In the genomic region with DNA sequence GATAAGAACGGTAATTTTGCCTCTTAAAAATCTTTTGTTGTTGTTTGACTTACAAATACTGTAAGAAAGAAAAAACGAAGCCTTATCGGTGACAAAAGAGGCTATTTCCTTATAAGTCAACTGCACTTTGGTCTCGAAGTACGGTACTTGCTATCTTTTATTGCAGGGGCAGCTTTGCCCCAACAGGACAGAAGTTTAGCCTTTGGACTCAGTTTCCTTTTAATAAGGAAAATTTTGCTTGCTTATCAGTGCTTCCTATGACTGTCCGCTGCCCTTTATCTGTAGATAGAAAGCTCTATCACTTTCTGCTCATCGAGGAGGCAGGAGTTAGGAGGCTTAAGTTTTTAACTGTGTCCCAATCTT, we compare ENCODE assay signal across 7 mouse cellular contexts. TPM values are rescaled to one million over a fixed set of nuclear protein-coding genes. Genes with fewer than 3 reads are reported as not detected.
DNase-seq lines count a peak whose midpoint lies in the region; ATAC-seq and TF ChIP-seq lines count a peak whose summit lies in the region.

No protein-coding gene starts in this region.

- peak overlapping the region; percentile 43 for H3K9ac ChIP-seq in lung, embryonic 14.5 days
- peak overlapping the region; percentile 33; the same call in 1 of the 2 replicates for H3K9ac ChIP-seq in forebrain, embryonic 11.5 days (ENCODE audit: low read length)
- no peak overlapping the region for H3K9ac ChIP-seq in limb, embryonic 12.5 days (replicated peaks)

- ATAC-seq in lung, embryonic 14.5 days (ENCODE audit: insufficient read depth), result no peak
- ATAC-seq in forebrain, embryonic 11.5 days (replicated peaks; ENCODE audit: low FRiP score), result no peak
- ATAC-seq in limb, embryonic 12.5 days (ENCODE audit: insufficient number of reproducible peaks, insufficient read depth, low FRiP score, low TSS enrichment, low read depth), result no peak

- H3K36me3 ChIP-seq in lung, embryonic 14.5 days (ENCODE audit: insufficient read depth), result no peaks in the 10 kb centered on the region
- no peaks in the 10 kb centered on the region; the same call in 1 of the 2 replicates for H3K36me3 ChIP-seq in forebrain, embryonic 11.5 days (ENCODE audit: control insufficient read depth, insufficient read depth, low read length)
- peaks cover 4% of the 10 kb centered on the region; the same call in 1 of the 2 replicates for H3K36me3 ChIP-seq in limb, embryonic 12.5 days
- 0 out of 2 replicates have a peak, but pooled peaks cover 4% of the 10 kb centered on the region for H3K36me3 ChIP-seq in small intestine, adult 2 months (ENCODE audit: control insufficient read depth, insufficient read depth, low read length)

- no peaks in the 10 kb centered on the region for H3K27me3 ChIP-seq in lung, embryonic 14.5 days (ENCODE audit: insufficient read depth, low read length)
- H3K27me3 ChIP-seq in forebrain, embryonic 11.5 days (ENCODE audit: control insufficient read depth, insufficient read depth, low read length), result no peaks in the 10 kb centered on the region
- H3K27me3 ChIP-seq in limb, embryonic 12.5 days, result no peaks in the 10 kb centered on the region
- H3K27me3 ChIP-seq in small intestine, adult 2 months (ENCODE audit: control insufficient read depth, insufficient read depth, low read length), result no peaks in the 10 kb centered on the region

- H3K27ac ChIP-seq in lung, embryonic 14.5 days (ENCODE audit: low read depth), result no peak overlapping the region
- H3K27ac ChIP-seq in forebrain, embryonic 11.5 days (ENCODE audit: low read depth, low read length), result no peak overlapping the region
- no peak overlapping the region for H3K27ac ChIP-seq in limb, embryonic 12.5 days
- peak overlapping the region; percentile 76 for H3K27ac ChIP-seq in small intestine, adult 2 months (ENCODE audit: insufficient read depth, low read depth, low read length)

- no peak for DNase-seq in lung, embryonic 14.5 days
- no peak for DNase-seq in lung, postnatal 36 days
- DNase-seq in forebrain, embryonic 11.5 days (ENCODE audit: low spot score), result no peak
- no peak for DNase-seq in ovary, adult 18-20 months (ENCODE audit: low spot score)
- no peak for DNase-seq in yolk sac, embryonic 10.5 days (ENCODE audit: low spot score)

- 0 out of 2 replicates have a peak, but pooled peaks cover 4% of the 10 kb centered on the region for H3K4me1 ChIP-seq in lung, embryonic 14.5 days (ENCODE audit: insufficient read depth)
- 0 out of 2 replicates have a peak, but pooled peaks cover 1% of the 10 kb centered on the region for H3K4me1 ChIP-seq in forebrain, embryonic 11.5 days (replicated peaks; ENCODE audit: control insufficient read depth, insufficient read depth, low read length)
- H3K4me1 ChIP-seq in limb, embryonic 12.5 days (replicated peaks), result peaks cover 22% of the 10 kb centered on the region
- H3K4me1 ChIP-seq in small intestine, adult 2 months (ENCODE audit: control insufficient read depth, insufficient read depth, insufficient read length, low read length), result peaks cover 10% of the 10 kb centered on the region; the same call in 1 of the 2 replicates

- TF ChIP-seq POLR2A in small intestine, adult 2 months (IDR thresholded peaks at IDR 0.05; ENCODE audit: low read depth, low read length), result no peak

- TF ChIP-seq CTCF in lung, embryonic 14.5 days (IDR thresholded peaks at IDR 0.05; ENCODE audit: low read depth), result no peak
- no peak for TF ChIP-seq CTCF in small intestine, adult 2 months (IDR thresholded peaks at IDR 0.05; ENCODE audit: extremely low read depth, insufficient read length, insufficient replicate concordance, low read depth, low read length)

- 16% methylated on average over 7 of the region's 7 CpGs for WGBS in lung, embryonic 14.5 days
- 83% methylated on average over 7 of the region's 7 CpGs for WGBS in forebrain, embryonic 11.5 days
- WGBS in limb, embryonic 12.5 days, result 66% methylated on average over 7 of the region's 7 CpGs
- WGBS in small intestine, adult 2 months, result 4% methylated on average over 7 of the region's 7 CpGs

- peak overlapping the region; percentile 86 for H3K4me3 ChIP-seq in lung, embryonic 14.5 days (ENCODE audit: low read depth, low read length)
- peak overlapping the region; percentile 84; the same call in 1 of the 2 replicates for H3K4me3 ChIP-seq in forebrain, embryonic 11.5 days (ENCODE audit: low read depth, low read length)
- peak overlapping the region; percentile 77 for H3K4me3 ChIP-seq in limb, embryonic 12.5 days (replicated peaks)
- no peak overlapping the region for H3K4me3 ChIP-seq in small intestine, adult 2 months (ENCODE audit: low read depth, low read length)

- peak overlapping the region; percentile 59 for H3K4me2 ChIP-seq in lung, embryonic 14.5 days
- H3K4me2 ChIP-seq in forebrain, embryonic 11.5 days (ENCODE audit: low read depth, low read length, severe bottlenecking), result peak overlapping the region; percentile 67; the same call in 1 of the 2 replicates
- peak overlapping the region; percentile 87 for H3K4me2 ChIP-seq in limb, embryonic 12.5 days

- H3K9me3 ChIP-seq in lung, embryonic 14.5 days (ENCODE audit: low read depth, low read length), result no peaks in the 10 kb centered on the region
- no peaks in the 10 kb centered on the region for H3K9me3 ChIP-seq in forebrain, embryonic 11.5 days (ENCODE audit: control insufficient read depth, low read length)
- no peaks in the 10 kb centered on the region for H3K9me3 ChIP-seq in limb, embryonic 12.5 days

RNA-seq across cellular contexts. Expression of a gene that starts 1.4 kb away (rescaled TPM):
- 209 and 219 TPM in 2 replicates for polyA plus RNA-seq in lung, embryonic 14.5 days (2014; fragmentation: Nextera tagmentation; extraction: Ambion mirVana)
- polyA plus RNA-seq in forebrain, embryonic 11.5 days (2014; fragmentation: Nextera tagmentation; extraction: Ambion mirVana), result 152 and 163 TPM in 2 replicates
- 200 and 209 TPM in 2 replicates for polyA plus RNA-seq in limb, embryonic 12.5 days (2016; fragmentation: Nextera tagmentation; extraction: Ambion mirVana)
- 52.5 and 327 TPM in 2 replicates for polyA plus RNA-seq in small intestine, adult 2 months (2012; rRNA removed)

RNA-seq across cellular contexts. Expression of a gene that starts 33.9 kb away (rescaled TPM):
- 0.29 TPM in 1 of 2 replicates, not detected in the other for polyA plus RNA-seq in lung, embryonic 14.5 days (2014; fragmentation: Nextera tagmentation; extraction: Ambion mirVana)
- not detected in 2 replicates for polyA plus RNA-seq in forebrain, embryonic 11.5 days (2014; fragmentation: Nextera tagmentation; extraction: Ambion mirVana)
- polyA plus RNA-seq in limb, embryonic 12.5 days (2016; fragmentation: Nextera tagmentation; extraction: Ambion mirVana), result 0.35 TPM in 1 of 2 replicates, not detected in the other
- 0.06 and 2.8 TPM in 2 replicates for polyA plus RNA-seq in small intestine, adult 2 months (2012; rRNA removed)
